Mouse (Mus musculus) C2C12 (cell line): Measurements from ENCODE around the gene Abhd16a.

ENCODE experiments used
- CTCF ChIP-seq: IDR thresholded peaks from one replicate; pipeline ENCODE4 v1.5.1; 2011; ENCODE audit not compliant: control insufficient read depth, insufficient read depth, insufficient read length
- MAX ChIP-seq: IDR thresholded peaks from one replicate; pipeline ENCODE4 v1.6.1; 2011; ENCODE audit warnings: mild to moderate bottlenecking, control low read depth
- MYOG ChIP-seq: IDR thresholded peaks from one replicate; pipeline ENCODE4 v1.6.1; 2011; ENCODE audit not compliant: control insufficient read depth, insufficient read length; ENCODE audit errors: extremely low read depth
- USF1 ChIP-seq: IDR thresholded peaks from one replicate; pipeline ENCODE4 v1.6.1; 2011; ENCODE audit warnings: low read depth, mild to moderate bottlenecking, control low read depth, moderate library complexity

DNA sequence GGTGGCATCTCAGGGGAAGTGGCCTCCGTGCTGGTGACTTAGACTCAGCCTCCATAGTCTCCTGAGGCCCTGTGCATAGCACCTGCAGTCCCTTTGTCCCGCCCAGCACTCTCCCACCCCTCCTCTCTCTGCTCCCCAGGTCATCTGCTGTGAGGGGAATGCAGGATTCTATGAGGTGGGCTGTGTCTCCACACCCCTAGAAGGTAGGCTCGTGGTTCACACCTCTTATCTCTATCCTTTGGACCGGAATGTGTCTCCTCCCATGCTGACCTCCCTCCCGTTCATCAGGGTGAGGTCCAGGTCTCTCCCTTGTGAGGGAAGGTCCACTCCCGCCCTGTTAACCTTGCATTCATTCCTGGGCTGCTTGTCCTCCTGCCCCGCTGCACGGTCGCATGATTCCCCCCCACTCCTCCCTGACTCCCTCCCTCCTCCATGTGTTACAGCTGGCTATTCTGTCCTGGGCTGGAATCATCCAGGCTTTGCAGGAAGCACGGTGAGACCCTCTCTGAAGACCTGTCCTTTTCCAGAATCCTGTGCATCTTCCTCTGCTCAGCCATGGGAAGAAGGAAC lies 11.2 kb downstream of the Abhd16a start:
- TF ChIP-seq CTCF (no peak), USF1 (no peak), MAX (no peak), MYOG (no peak)
